Mouse (Mus musculus) lung, adult 2 months (tissue): Measurements from ENCODE around the gene Arfgap3.

Experiments used
- CTCF ChIP-seq: fragments of 200-500 bp; IDR thresholded peaks from 2 replicates; pipeline ENCODE4 v1.5.1; 2011; ENCODE audit warnings: mild to moderate bottlenecking, low read length, control low read depth; ENCODE audit not compliant: insufficient read depth
- POLR2A ChIP-seq: fragments of 200-500 bp; IDR thresholded peaks from 2 replicates; pipeline ENCODE4 v1.6.1; 2011; ENCODE audit warnings: low read depth, mild to moderate bottlenecking, control low read depth, low read length, borderline replicate concordance; ENCODE audit errors: extremely low read depth

DNA sequence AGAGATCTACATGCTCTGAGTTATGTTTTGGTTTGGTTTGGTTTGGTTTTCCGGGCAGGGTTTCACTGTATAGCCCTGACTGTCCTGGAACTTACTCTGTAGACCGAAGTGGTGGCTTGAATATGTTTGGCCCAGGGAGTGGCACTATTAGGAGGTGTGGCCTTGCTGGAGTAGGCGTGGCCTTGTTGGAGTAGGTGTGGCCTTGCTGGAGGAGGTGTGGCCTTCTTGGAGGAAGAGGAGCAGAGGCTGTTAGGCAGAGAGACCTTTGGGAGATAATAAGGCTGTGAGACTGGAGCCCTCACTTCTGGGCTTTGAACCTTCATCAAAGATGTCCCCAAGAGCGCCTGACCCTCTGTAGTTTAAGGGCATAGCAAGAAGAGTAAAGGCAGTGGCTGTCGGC, 71.5 kb downstream of the Arfgap3 start:
- no peak for TF ChIP-seq CTCF
- no peak for TF ChIP-seq POLR2A
